Mouse (Mus musculus) hindbrain, postnatal 0 days (tissue): ENCODE data around the gene Selenom. TPM values are rescaled to one million over a fixed set of nuclear protein-coding genes. Genes with fewer than 3 reads are reported as not detected.

Experiments
- ATAC-seq: fragments of 200-750 bp; cut with Nextera tagmentation; 2 replicates; pipeline ENCODE4 v1.8.0; 2017; ENCODE audit warnings: mild to moderate bottlenecking, moderate TSS enrichment, moderate library complexity
- DNase-seq: peaks from one replicate; pipeline ENCODE4 v3.0.0-alpha.2; 2015; ENCODE audit warnings: low spot score
- H3K27ac ChIP-seq: fragments of 300-500 bp; sonication (generic); 2 replicates; pipeline ENCODE4 v1.5.1; 2014; ENCODE audit warnings: mild to moderate bottlenecking
- H3K27me3 ChIP-seq: fragments of 300-500 bp; sonication (generic); 2 replicates; pipeline ENCODE4 v1.6.1; 2014; ENCODE audit warnings: low read length, mixed read lengths; ENCODE audit not compliant: insufficient read depth
- H3K36me3 ChIP-seq: fragments of 300-500 bp; sonication (generic); 2 replicates; pipeline ENCODE4 v1.6.1; 2014; ENCODE audit warnings: low read length, mixed read lengths; ENCODE audit not compliant: insufficient read depth
- H3K4me1 ChIP-seq: fragments of 300-500 bp; sonication (generic); 2 replicates; pipeline ENCODE4 v1.6.1; 2014; ENCODE audit warnings: antibody characterized with exemption, low read length, mixed read lengths; ENCODE audit not compliant: insufficient read depth
- H3K4me2 ChIP-seq: fragments of 300-500 bp; sonication (generic); 2 replicates; pipeline ENCODE4 v1.6.1; 2014; ENCODE audit warnings: low read depth, mild to moderate bottlenecking, low read length, moderate library complexity, mixed read lengths
- H3K4me3 ChIP-seq: fragments of 300-500 bp; sonication (generic); 2 replicates; pipeline ENCODE4 v1.5.1; 2014; ENCODE audit warnings: low read length
- H3K9ac ChIP-seq: fragments of 300-500 bp; sonication (generic); replicated peaks from 2 replicates; pipeline ENCODE4 v1.6.1; 2014; ENCODE audit warnings: mild to moderate bottlenecking, low read length, moderate library complexity, mixed read lengths
- H3K9me3 ChIP-seq: fragments of 300-500 bp; sonication (generic); 2 replicates; pipeline ENCODE4 v1.6.1; 2016; ENCODE audit warnings: low read length, mixed read lengths
- CTCF ChIP-seq: IDR thresholded peaks from 2 replicates; pipeline ENCODE4 v1.5.1; 2016; ENCODE audit warnings: antibody characterized with exemption, control low read depth, low read depth
- WGBS: fragments of 180-500 bp; shearing (Covaris S2); extraction: QIAGEN DNeasy Blood & Tissue Kit; methylation state at CpG from one replicate; pipeline ENCODE4 v1.1.7; 2014; 5-methylcytosine and 5-hydroxymethylcytosine counted together
- polyA plus RNA-seq: library from polyadenylated mRNA; unstranded; fragments of >200 nt; fragmentation: Nextera tagmentation; extraction: Ambion mirVana; gene quantifications from 2 replicates; pipeline ENCODE4 v1.2.1, GENCODE M21; 2015
- total RNA-seq: library from RNA; depleted of rRNA; stranded (reverse); fragments of >200 nt; gene quantifications from 2 replicates; pipeline ENCODE4 v1.2.3, GENCODE M21; 2014

The Selenom gene
- total and polyA plus RNA-seq, 2 experiments from 2014 or later, result 359 to 384 TPM

DNA sequence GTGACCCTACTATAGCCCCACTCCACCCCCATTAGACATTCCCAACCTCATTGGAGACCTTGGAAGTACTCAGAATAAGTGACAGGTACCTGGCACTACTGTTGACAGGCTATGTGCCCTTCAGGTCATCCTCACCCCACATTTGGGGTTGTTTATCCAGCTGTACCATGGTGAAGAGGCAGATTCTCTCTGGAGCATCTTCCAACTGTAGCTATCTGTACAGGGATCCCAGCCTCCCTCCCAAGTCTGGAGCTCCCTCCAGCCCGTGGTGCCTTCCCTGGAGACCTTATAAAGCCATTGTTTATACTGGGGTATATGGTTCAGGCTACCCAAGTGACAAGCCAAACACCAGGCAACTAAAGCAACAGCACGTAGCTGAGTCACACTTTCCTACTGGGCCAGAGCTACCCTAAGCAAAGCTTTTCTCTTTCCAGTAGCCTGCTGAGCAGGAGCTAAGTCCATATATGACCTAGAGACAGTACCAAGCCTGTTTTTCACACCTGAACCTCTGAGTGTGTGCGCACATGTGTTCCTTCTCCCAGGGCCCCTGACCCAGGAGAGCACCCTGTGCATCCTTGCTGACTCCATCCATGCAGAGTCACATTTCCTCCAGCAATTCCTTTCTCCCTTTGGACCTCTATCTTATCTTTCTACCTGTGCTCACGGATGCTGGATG, 4.7 kb downstream of the Selenom start:
- Histone ChIP-seq H3K9me3 (no peaks in the 10 kb centered on the region), H3K4me1 (peaks cover 12% of the 10 kb centered on the region; the same call in 1 of the 2 replicates), H3K4me2 (no peak overlapping the region), H3K4me3 (no peak overlapping the region), H3K36me3 (0 out of 2 replicates have a peak, but pooled peaks cover 6% of the 10 kb centered on the region), H3K27me3 (no peaks in the 10 kb centered on the region), H3K9ac (no peak overlapping the region), H3K27ac (no peak overlapping the region)
- DNase-seq (no peak), ATAC-seq (no peak)
- no peak for TF ChIP-seq CTCF
- 80% methylated on average over 4 of the region's 4 CpGs for WGBS

DNA sequence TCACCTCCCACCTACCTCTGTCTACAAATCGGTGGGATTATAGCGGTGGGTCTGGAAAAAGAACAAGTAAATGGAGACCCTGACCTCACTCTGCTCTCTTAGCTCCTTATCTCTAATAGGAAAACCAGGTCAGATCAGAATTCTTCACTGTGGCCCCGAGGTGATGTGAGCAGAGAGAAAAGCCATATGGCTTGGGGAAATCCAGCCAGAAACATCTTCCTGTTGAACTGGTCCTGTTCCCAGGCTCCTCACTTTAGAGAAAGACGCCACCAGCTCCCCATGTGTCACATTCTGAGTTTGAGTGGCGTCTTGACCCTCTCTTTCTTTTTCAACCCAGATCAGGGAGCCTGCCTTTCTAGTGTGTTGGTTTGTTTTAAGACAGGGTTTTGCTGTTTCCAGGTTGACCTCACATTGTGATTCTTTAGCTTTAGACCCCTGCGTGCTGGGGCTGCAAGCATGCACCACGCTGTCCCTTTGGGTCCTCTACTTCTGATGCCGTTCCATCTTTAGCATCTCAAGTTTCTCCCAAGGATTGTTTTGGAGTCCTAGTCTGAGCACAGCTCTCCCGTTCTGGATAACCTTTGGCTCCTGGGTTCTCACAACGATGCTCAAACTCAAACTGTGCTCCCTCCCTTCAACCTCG, 5.4 kb downstream of the Selenom start:
- Histone ChIP-seq H3K4me1 (peaks cover 10% of the 10 kb centered on the region; the same call in 1 of the 2 replicates), H3K9me3 (no peaks in the 10 kb centered on the region), H3K9ac (no peak overlapping the region), H3K27ac (no peak overlapping the region), H3K4me2 (no peak overlapping the region), H3K4me3 (no peak overlapping the region), H3K36me3 (0 out of 2 replicates have a peak, but pooled peaks cover 6% of the 10 kb centered on the region), H3K27me3 (no peaks in the 10 kb centered on the region)
- no peak for TF ChIP-seq CTCF
- 80% methylated on average over 11 of the region's 11 CpGs for WGBS
- DNase-seq (no peak), ATAC-seq (no peak)

DNA sequence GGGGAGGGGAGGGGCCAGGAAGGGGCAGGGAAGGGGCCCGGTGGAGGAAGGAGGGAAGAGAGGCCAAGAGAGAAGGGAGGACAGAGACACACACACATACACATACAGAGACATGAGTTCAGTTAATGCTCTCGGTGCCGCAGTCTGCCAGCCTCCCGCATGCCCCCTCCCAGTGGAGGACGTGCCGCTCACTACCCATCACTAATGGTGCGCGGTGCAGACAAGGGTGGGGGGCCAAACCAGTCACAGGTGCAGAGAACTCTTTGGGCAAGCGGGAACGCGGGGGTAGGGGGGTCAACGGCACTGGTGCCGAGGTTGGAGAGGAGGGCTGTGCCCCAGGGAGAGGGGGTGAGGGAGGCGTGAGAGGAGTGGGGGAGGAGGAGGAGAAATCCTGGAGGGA, 6.4 kb downstream of the Selenom start:
- DNase-seq (no peak), ATAC-seq (no peak)

DNA sequence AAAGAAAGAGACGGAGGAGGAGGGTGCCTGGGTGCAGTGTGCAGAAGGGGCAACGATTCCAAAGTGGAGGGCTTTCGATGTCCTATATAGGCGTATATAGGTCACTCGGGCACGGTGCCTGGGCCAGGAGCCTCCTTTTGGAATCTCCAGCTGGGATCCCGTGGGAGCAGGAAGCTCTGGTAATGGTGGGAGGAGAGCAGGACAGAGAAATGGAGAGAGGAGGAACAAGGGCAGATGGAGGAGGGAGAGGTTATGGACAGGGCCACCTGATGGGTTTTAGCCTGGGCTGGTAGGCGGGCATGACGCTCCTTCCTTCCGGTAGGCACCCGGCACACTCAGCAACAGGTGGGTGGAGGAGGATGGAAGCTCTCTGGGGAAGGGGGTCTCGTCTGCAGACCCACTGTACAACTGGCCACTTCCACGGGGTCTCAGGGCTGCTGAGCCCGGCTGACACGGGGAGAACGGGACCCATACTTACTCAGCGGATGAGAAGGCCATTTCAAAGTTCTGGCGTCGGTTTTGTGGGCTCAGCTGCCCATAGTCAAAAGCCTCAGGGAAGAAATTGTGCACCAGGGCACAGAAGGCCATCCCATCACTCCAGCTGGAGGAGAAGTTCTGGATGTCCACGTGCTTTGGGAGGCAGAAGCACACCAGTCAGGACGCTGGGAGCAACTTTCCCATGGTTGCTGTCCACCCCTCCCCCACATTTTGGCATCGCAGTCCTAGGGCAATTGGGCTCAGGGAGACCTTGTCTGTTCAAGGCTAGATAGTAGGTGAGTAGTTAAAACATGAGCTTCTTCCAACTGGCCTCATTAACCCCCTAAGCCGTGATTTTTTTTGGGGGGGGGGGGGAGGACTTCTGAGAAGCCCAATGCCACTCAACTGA, 7.1 kb downstream of the Selenom start:
- Histone ChIP-seq H3K9ac (no peak overlapping the region), H3K4me2 (no peak overlapping the region), H3K4me3 (no peak overlapping the region), H3K27me3 (no peaks in the 10 kb centered on the region), H3K4me1 (peaks cover 8% of the 10 kb centered on the region; the same call in 1 of the 2 replicates), H3K36me3 (0 out of 2 replicates have a peak, but pooled peaks cover 6% of the 10 kb centered on the region), H3K9me3 (no peaks in the 10 kb centered on the region), H3K27ac (no peak overlapping the region)
- TF ChIP-seq CTCF, result no peak
- 84% methylated on average over 23 of the region's 23 CpGs for WGBS
- no peak for ATAC-seq
- DNase-seq, result no peak

More for the DNA sequence above, 6.4 kb downstream of the Selenom start:
- Histone ChIP-seq H3K9me3 (no peaks in the 10 kb centered on the region), H3K9ac (no peak overlapping the region), H3K27ac (no peak overlapping the region), H3K27me3 (no peaks in the 10 kb centered on the region), H3K36me3 (0 out of 2 replicates have a peak, but pooled peaks cover 6% of the 10 kb centered on the region), H3K4me2 (no peak overlapping the region), H3K4me1 (peaks cover 10% of the 10 kb centered on the region; the same call in 1 of the 2 replicates), H3K4me3 (no peak overlapping the region)
- TF ChIP-seq CTCF, result no peak
- 75% methylated on average over 14 of the region's 14 CpGs for WGBS

DNA sequence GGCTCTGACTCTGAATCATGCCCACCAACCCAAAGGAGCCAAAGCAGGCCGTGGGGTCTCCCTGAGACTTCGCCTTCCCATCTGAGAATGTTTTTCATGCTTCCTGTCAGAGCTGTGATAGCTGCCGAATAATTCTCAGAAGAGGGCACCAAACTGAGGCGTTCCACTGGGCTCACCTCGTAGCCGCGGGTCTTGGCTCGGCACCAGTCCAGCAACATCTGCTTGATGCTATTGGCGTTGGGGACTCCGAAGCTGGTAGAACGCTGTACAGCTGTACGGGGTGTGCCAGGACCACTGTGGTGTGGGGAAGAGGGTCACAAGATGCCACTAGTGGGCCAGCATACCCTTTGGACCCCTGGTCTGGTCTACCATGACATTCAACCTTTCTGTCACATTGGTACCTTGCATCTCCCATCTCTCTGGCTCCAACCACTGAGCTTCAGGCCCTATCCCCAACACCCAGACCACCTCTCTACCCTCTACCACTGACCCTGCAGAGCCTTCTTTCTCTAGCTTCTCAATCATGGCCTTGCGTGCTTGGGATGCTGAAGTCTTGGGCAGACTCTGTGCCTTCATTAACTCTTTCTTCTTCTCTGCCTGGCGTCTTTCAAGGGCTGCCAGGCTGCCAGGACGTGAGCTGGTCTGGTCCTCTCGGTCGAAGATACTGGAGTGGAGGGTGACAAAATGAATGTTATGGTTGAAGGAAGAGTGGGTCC, 8.0 kb downstream of the Selenom start:
- Histone ChIP-seq H3K4me2 (no peak overlapping the region), H3K4me3 (no peak overlapping the region), H3K27ac (no peak overlapping the region), H3K9ac (no peak overlapping the region), H3K27me3 (no peaks in the 10 kb centered on the region), H3K36me3 (0 out of 2 replicates have a peak, but pooled peaks cover 6% of the 10 kb centered on the region), H3K4me1 (peaks cover 1% of the 10 kb centered on the region; the same call in 1 of the 2 replicates), H3K9me3 (no peaks in the 10 kb centered on the region)
- WGBS, result 93% methylated on average over 17 of the region's 17 CpGs
- DNase-seq (no peak), ATAC-seq (no peak)
- TF ChIP-seq CTCF, result no peak
